Mouse (Mus musculus) adrenal gland, adult 18-20 months (tissue): ENCODE measurements around the gene Psmc3. TPM values are rescaled to one million over a fixed set of nuclear protein-coding genes. Genes with fewer than 3 reads are reported as not detected.
"Not testable (repeated sequence)": the region's sequence is repeated elsewhere in the genome, so short reads cannot be mapped to it uniquely, and the experiment has no call there.

Experiments
- DNase-seq, 2 experiments: peaks; one replicate each; pipeline ENCODE4 v3.0.0; 2021 to 2022; ENCODE audit warnings: low spot score in 2 of 2
- total RNA-seq, 2 experiments: library from RNA; stranded (reverse); gene quantifications; 1 replicate in 1 of 2; 2 replicates in 1 of 2; pipeline ENCODE4 v1.2.3; 2021

Psmc3 gene
- total RNA-seq, 2 experiments from 2014 or later, result 197 to 212 TPM

DNA sequence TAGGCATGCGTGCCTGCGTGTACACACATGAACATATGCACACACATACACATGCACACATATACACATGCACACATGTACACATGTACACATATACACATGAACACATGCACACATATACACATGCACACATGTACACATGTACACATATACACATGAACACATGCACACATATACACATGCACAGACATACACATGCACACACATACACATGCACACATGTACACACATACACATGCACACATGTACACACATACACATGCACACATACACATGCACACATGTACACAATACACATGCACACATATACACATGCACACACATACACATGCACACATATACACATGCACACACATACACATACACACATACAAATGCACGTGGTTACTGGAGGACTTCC lies 58.0 kb downstream of the Psmc3 start:
- DNase-seq, result not testable (repeated sequence)

DNA sequence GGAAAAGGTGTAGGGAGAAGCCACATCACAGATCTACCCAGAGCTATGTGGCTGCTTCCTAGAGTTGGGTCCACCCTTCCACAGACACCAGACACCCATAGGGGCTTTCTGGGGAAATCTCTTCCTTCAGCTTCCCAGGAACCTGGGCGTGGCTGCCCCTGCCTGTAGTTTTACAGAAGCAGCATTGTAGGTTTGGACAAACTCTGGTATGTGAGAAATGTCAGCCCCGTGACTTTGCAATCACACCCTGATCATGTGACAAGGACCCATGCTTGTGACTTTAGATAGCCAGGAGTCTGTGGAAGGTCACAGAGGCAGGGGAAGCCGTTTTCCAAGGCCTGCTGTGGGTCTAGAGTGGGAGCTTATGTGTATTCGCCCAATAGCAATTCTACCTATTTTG lies 58.7 kb downstream of the Psmc3 start:
- no peak for DNase-seq

DNA sequence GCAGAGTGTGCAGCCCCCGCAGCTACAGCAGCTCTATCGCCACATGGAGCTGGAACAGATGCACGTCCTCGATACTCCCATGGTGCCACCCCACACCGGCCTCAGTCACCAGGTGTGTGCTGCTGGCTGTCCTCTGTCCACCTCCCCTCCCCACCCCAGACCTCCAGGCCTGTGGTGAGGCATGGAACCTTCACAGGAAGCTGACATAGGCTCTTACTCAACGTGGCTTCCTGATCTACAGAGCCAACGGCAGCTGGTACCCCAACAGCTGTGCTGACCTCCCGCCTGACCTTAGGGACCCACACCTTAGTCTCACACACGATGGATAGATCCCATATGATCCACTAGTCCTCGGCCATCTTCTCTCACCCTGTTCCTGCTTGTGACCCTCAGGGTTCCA lies 59.5 kb downstream of the Psmc3 start:
- DNase-seq, result no peak

DNA sequence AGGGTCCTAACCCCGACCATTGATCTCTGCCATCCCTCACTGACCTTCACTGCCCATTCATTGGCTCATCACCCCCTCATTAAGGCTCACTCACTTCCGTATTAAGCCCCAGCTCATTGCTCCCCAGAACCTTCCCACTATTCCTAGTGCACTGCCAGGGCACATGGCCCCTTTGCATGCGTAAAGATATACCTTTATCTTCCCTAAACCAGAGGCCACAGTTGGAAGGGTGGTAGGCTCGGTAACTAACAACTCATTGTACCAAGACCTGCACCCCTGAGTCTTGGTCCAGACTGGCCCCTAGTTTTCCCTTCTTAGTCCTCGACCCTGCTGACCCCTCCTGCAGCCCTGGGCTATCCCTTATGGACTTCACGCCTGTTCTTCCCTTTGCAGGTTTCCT lies 60.0 kb downstream of the Psmc3 start:
- no peak for DNase-seq

DNA sequence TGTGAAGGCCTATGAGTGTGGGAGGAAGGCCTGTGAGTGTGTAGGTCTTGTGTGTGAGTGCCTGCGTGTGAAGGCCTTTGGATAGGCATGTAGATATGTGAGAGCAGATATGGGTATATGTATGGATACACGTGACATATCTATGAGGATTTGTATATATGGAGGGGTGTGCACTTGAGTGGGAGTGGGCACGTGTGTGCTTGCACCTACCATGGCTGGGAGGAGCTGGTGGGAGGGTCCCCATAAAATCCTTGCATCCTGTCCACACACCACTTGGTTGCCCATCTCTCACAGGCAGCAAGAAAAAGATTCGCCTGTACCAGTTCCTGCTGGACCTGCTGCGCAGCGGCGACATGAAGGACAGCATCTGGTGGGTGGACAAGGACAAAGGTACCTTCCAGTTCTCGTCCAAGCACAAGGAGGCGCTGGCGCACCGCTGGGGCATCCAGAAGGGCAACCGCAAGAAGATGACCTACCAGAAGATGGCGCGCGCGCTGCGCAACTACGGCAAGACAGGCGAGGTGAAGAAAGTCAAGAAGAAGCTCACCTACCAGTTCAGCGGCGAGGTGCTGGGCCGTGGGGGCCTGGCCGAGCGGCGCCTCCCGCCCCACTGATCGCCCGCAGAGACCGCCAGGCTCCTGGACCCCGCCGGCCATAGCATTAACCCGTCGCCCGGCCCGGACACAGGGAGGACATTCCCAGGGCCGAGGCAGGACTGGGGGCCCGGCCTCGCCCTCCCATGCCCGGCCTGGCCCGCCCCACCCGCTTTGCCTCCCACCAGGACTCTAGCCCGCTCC lies 61.2 kb downstream of the Psmc3 start:
- peak; percentile 98 for DNase-seq

DNA sequence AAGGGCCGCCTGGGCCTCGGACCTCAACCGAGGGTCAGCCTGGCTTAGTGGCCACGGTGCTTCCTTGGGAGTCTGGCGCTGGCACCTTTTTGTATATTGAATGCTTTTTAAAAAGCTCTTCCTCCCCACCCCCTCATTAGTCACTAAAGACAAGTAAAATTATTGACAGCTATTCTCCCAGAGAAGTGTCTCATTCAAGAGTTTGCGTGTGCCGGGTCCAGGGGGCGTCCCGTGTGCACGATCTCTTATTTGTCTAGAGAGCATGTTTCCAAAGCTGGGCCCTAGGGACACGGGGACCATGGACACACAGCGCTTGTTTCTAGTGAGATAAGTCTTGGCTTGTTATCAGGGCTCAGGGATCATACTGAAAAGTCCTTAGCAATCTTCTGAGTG lies 61.8 kb downstream of the Psmc3 start:
- DNase-seq, result no peak

Other genes with a start within 250 kb of the Psmc3 start
- 100 to 1,000 TPM; 243 to 314 TPM for gene Mtch2, start 206.9 kb upstream of the Psmc3 start, total RNA-seq
- 1 to 10 TPM in 1 of 2 experiments, under 1 TPM in 1; 0.93 to 1.3 TPM for gene C1qtnf4, start 168.1 kb upstream of the Psmc3 start, total RNA-seq
- 10 to 100 TPM; 36.6 to 39.5 TPM for gene Kbtbd4, start 149.3 kb upstream of the Psmc3 start, total RNA-seq
- 100 to 1,000 TPM; 419 to 469 TPM for gene Ndufs3, start 149.2 kb upstream of the Psmc3 start, total RNA-seq
- gene Celf1, start 113.6 kb upstream of the Psmc3 start, total RNA-seq, result 10 to 100 TPM; 90.5 to 97.3 TPM
- 1 to 10 TPM in 1 of 2 experiments, under 1 TPM in 1; 0.93 to 1.6 TPM for gene Rapsn, start 18.4 kb upstream of the Psmc3 start, total RNA-seq
- gene Slc39a13, start 16.4 kb downstream of the Psmc3 start, total RNA-seq, result 10 to 100 TPM; 25.1 to 30.4 TPM
- 1 to 10 TPM; 5.3 to 9.9 TPM for gene Spi1, start 28.4 kb downstream of the Psmc3 start, total RNA-seq
- under 1 TPM; 0.07 to 0.19 TPM for gene Mybpc3, start 64.1 kb downstream of the Psmc3 start, total RNA-seq
- 10 to 100 TPM; 22.2 TPM for gene Madd, start 129.8 kb downstream of the Psmc3 start, total RNA-seq
- gene Nr1h3, start 148.8 kb downstream of the Psmc3 start, total RNA-seq, result 10 to 100 TPM; 22.2 to 53.1 TPM
- 10 to 100 TPM; 38.5 to 43.7 TPM for gene Acp2, start 148.9 kb downstream of the Psmc3 start, total RNA-seq
- gene Ddb2, start 183.0 kb downstream of the Psmc3 start, total RNA-seq, result 1 to 10 TPM; 8.2 to 8.4 TPM
- gene Pacsin3, start 201.9 kb downstream of the Psmc3 start, total RNA-seq, result 100 to 1,000 TPM in 1 of 2 experiments, 10 to 100 TPM in 1; 35.7 to 130 TPM
- 100 to 1,000 TPM in 1 of 2 experiments, 10 to 100 TPM in 1; 94.6 to 107 TPM for gene Arfgap2, start 211.0 kb downstream of the Psmc3 start, total RNA-seq